Mouse (Mus musculus) left cerebral cortex, adult 18-20 months (tissue): ENCODE data around the gene Iglon5. TPM values are rescaled to one million over a fixed set of nuclear protein-coding genes. Genes with fewer than 3 reads are reported as not detected.
A peak's percentile ranks its signal among the peaks of the same experiment; 100 is the strongest.

ENCODE experiments used
- DNase-seq, 2 experiments: peaks; one replicate each; pipeline ENCODE4 v3.0.0; 2021 to 2022; ENCODE audit warnings: low spot score in 2 of 2, mixed read lengths in 1 of 2
- microRNA-seq, 2 experiments: library from miRNA; unstranded; fragments of <30 nt; microRNA quantifications; one replicate each; pipeline ENCODE4 v1.2.0; 2021
- total RNA-seq, 2 experiments: library from RNA; stranded (reverse); gene quantifications; 2 replicates each; pipeline ENCODE4 v1.2.3; 2021

The Iglon5 gene
- total RNA-seq, 2 experiments from 2014 or later, result 20.6 to 24.9 TPM

DNA sequence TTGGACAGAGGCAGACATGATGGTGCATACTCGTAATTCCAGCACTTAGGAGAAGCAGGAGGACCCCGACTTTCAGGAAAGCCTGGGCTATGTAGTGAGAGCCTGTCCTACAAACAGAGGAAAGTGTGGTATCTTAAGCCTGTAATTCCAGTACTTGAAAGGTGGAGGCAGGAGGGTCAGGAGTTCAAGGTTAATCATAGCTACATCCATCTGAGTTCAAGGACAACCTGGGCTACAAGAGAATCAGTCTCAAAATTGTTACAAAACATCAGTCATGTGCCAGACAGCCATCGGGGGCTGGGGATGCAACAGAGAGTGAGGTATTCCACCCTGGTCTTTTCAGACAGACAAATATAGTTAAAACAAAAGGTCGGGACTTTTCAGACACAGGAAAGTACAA lies 57.0 kb downstream of the Iglon5 start:
- DNase-seq, result no peak

DNA sequence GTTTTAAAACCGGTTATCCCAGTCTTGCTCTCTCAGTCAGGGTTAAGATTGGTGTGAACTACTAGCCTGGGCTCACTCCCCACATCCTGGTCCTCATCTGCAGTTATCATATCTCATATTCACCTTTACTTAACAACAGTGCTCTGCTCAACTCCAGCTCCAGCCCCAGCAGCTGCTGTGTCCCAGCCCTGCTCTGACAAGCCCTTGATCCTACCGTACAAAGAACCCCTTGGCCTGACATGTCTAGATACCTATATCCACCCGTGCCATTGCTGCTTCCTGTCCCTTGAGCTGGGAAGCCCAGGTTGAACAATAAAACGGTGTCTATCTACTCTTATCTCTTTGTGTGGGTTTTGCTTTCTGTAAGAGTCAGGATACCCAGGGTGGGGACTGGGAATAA lies 60.4 kb downstream of the Iglon5 start:
- DNase-seq, result no peak

DNA sequence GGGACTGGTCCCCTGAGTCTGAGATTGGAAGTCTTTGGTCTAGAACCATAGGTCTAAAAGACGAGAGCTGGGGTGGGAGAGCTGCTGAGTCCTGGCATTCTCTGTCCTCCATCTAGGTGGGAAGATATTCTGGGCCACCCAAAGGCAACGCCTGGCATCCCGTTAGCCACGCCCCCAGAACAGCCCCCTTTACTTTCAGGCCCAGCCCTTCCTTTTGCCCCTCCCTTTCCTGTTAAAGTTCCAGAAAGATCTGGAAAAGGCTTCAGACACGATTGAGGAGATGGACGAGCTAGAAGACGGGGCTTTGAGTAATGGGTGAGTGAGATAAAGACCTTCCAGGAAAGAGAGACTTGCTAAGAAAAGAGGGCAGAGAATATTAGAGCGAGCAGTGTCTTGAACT lies 62.5 kb downstream of the Iglon5 start, which contains the start of gene Lim2:
TSS of gene Lim2 (plus strand) at position 265 of the 400 bp plus-strand sequence.
- no peak for DNase-seq

DNA sequence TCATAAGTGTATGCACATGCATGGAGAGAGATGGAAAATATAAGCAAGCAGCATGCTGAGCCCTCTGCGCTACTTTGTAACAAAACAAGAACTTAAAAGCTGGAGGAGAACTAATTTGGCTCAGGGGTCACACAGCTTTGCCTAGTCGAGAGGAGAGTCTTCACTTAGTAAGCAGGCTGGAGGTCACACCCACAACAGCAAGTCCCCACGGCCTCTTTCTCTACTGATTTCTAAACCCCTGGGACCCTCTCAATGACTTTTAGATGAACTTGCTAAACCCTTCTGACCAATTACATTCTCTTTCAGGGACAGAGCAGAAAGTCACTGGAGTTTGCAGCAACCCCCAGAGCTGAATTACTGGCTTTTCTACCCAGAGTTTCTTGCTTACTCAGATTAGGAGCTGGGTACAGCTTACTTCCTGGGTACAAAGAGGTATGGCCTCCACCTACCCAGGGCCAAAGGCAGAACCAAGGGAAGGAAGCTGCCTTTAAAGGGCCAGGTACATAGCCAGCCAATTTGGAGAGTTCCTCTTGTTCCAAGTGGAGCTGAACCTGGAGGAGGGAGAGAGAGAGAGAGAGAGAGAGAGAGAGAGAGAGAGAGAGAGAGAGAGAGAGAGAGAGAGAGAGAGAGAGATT lies 65.8 kb downstream of the Iglon5 start:
- no peak for DNase-seq

DNA sequence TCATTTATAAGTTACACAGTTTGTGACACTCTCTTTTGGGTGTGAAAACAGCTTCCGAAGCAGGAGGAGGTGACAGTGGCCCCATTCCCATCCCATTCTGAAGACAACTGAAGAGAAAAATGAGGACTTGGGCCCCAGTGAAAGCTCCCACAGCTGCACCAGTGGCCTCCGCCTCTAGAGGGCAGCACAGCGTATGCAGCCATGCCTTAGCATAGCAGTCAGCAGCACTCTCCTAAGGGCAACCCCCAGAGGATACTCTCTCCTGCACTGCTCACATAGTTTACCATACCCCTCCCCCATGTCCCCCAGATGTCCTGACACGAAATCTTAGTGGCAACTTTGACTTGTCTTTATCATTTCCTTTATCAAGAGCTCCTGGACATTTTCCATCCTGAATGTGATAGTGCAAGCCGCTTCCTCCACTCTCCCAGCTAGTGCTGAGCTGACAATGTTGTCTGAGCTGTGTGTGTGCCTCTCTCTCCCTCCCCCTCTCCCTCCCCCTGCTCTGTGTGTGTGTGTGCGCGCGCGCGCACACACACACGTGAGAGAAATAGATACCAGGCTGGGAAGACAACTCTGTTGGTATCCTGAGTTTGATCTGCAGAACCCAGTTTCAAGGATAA lies 66.8 kb downstream of the Iglon5 start:
- DNase-seq, result peak; percentile 84 to 94

Small RNAs within 50 kb of the gene (microRNA-seq; reads per million reads assigned to microRNA genes)
- 0.75 to 1.5 reads per million in 2 experiments for gene Mir7051

Other genes starting within 250 kb of the Iglon5 start
- 10 to 100 TPM; 21.0 to 22.8 TPM for gene Zfp715, start 176.8 kb downstream of the Iglon5 start, total RNA-seq
- under 1 TPM; 0.49 to 0.66 TPM for gene Siglecf, start 138.7 kb downstream of the Iglon5 start, total RNA-seq
- under 1 TPM in 1 of 2 experiments, not detected in 1; 0.23 TPM for gene Siglecg, start 81.9 kb downstream of the Iglon5 start, total RNA-seq
- not detected for gene Lim2, start 62.4 kb downstream of the Iglon5 start, total RNA-seq
- gene Nkg7, start 53.0 kb downstream of the Iglon5 start, total RNA-seq, result not detected
- not detected for gene Cldnd2, start 49.3 kb downstream of the Iglon5 start, total RNA-seq
- 10 to 100 TPM; 59.0 to 64.5 TPM for gene Etfb, start 46.0 kb downstream of the Iglon5 start, total RNA-seq
- under 1 TPM in 1 of 2 experiments, not detected in 1; 0.81 TPM for gene Gm45233, start 45.9 kb downstream of the Iglon5 start, total RNA-seq
- 1 to 10 TPM; 1.2 to 2.5 TPM for gene Vsig10l, start 26.9 kb downstream of the Iglon5 start, total RNA-seq
- gene 4931406B18Rik, start 15.9 kb upstream of the Iglon5 start, total RNA-seq, result not detected
- 1 to 10 TPM; 3.9 to 4.8 TPM for gene Cd33, start 54.4 kb upstream of the Iglon5 start, total RNA-seq
- gene Zfp658, start 72.2 kb upstream of the Iglon5 start, total RNA-seq, result 1 to 10 TPM; 5.2 to 6.0 TPM
- gene Zfp719, start 89.5 kb upstream of the Iglon5 start, total RNA-seq, result 10 to 100 TPM; 16.3 to 20.9 TPM
- under 1 TPM in 1 of 2 experiments, not detected in 1; 0.26 TPM for gene Zfp819, start 117.1 kb upstream of the Iglon5 start, total RNA-seq
- gene Ceacam18, start 144.6 kb upstream of the Iglon5 start, total RNA-seq, result not detected
- gene Siglece, start 170.1 kb upstream of the Iglon5 start, total RNA-seq, result under 1 TPM; 0.82 to 0.91 TPM
- gene Ctu1, start 181.9 kb upstream of the Iglon5 start, total RNA-seq, result 1 to 10 TPM; 9.0 to 9.5 TPM
- gene Klk14, start 200.3 kb upstream of the Iglon5 start, total RNA-seq, result not detected
- not detected for gene Klk13, start 222.5 kb upstream of the Iglon5 start, total RNA-seq